Mouse (Mus musculus) limb, embryonic 13.5 days (tissue): ENCODE measurements around the gene Rbms1. TPM values are rescaled to one million over a fixed set of nuclear protein-coding genes. Genes with fewer than 3 reads are reported as not detected.

ENCODE experiments used
- ATAC-seq: fragments of 200-750 bp; cut with Nextera tagmentation; 2 replicates; pipeline ENCODE4 v1.8.0; 2017; ENCODE audit warnings: low read depth, moderate number of reproducible peaks, moderate TSS enrichment; ENCODE audit not compliant: low FRiP score
- H3K27ac ChIP-seq: fragments of 300-500 bp; sonication (generic); 2 replicates; pipeline ENCODE4 v1.5.1; 2015; ENCODE audit warnings: inconsistent platforms, mild to moderate bottlenecking, moderate library complexity
- H3K27me3 ChIP-seq: fragments of 300-500 bp; sonication (generic); 2 replicates; pipeline ENCODE4 v1.6.1; 2015; ENCODE audit warnings: mild to moderate bottlenecking, inconsistent platforms
- H3K36me3 ChIP-seq: fragments of 300-500 bp; sonication (generic); 2 replicates; pipeline ENCODE4 v1.6.1; 2015; ENCODE audit warnings: inconsistent platforms, mild to moderate bottlenecking, moderate library complexity
- H3K4me1 ChIP-seq: fragments of 300-500 bp; sonication (generic); 2 replicates; pipeline ENCODE4 v1.6.1; 2015; ENCODE audit warnings: inconsistent platforms
- H3K4me2 ChIP-seq: fragments of 300-500 bp; sonication (generic); replicated peaks from 2 replicates; pipeline ENCODE4 v1.6.1; 2015; ENCODE audit warnings: inconsistent platforms, mild to moderate bottlenecking, moderate library complexity
- H3K4me3 ChIP-seq: fragments of 300-500 bp; sonication (generic); 2 replicates; pipeline ENCODE4 v1.5.1; 2015; ENCODE audit warnings: moderate library complexity, mild to moderate bottlenecking, inconsistent platforms
- H3K9ac ChIP-seq: fragments of 300-500 bp; sonication (generic); 2 replicates; pipeline ENCODE4 v1.6.1; 2015; ENCODE audit warnings: mild to moderate bottlenecking, inconsistent platforms
- H3K9me3 ChIP-seq: fragments of 300-500 bp; sonication (generic); 2 replicates; pipeline ENCODE4 v1.6.1; 2016; ENCODE audit warnings: inconsistent platforms
- WGBS: fragments of 180-500 bp; shearing (Covaris S2); methylation state at CpG from one replicate; pipeline ENCODE4 v1.1.7; 2015; 5-methylcytosine and 5-hydroxymethylcytosine counted together
- polyA plus RNA-seq: library from polyadenylated mRNA; unstranded; fragments of >200 nt; fragmentation: Nextera tagmentation; extraction: Ambion mirVana; gene quantifications from 2 replicates; pipeline ENCODE4 v1.2.1, GENCODE M21; 2015

Gene Rbms1
- polyA plus RNA-seq, 1 experiment from 2014 or later: 112 TPM

GRCm38 (mm10) chr2:60796616-60796968 is 166.4 kb downstream of the Rbms1 start:
- peaks cover 34% of the 10 kb centered on the region for H3K36me3 ChIP-seq
- H3K4me3 ChIP-seq: no peak overlapping the region
- H3K9ac ChIP-seq: no peak overlapping the region
- no peaks in the 10 kb centered on the region for H3K27me3 ChIP-seq
- no peak overlapping the region for H3K4me2 ChIP-seq
- H3K27ac ChIP-seq: no peak overlapping the region
- no peaks in the 10 kb centered on the region for H3K9me3 ChIP-seq
- ATAC-seq: no peak
- peaks cover 46% of the 10 kb centered on the region for H3K4me1 ChIP-seq
- 85% methylated on average over 2 of the region's 2 CpGs for WGBS

- Histone ChIP-seq H3K9ac (no peak overlapping the region), H3K27ac (no peak overlapping the region), H3K9me3 (no peaks in the 10 kb centered on the region), H3K4me3 (no peak overlapping the region), H3K27me3 (no peaks in the 10 kb centered on the region), H3K4me2 (no peak overlapping the region), H3K4me1 (peaks cover 38% of the 10 kb centered on the region), H3K36me3 (peaks cover 40% of the 10 kb centered on the region)
- WGBS: 82% methylated on average over 9 of the region's 9 CpGs
- no peak for ATAC-seq
Observed at GRCm38 (mm10) chr2:60795861-60796260, 167.1 kb downstream of the Rbms1 start.

- ATAC-seq: no peak
- Histone ChIP-seq H3K4me2 (no peak overlapping the region), H3K27me3 (no peaks in the 10 kb centered on the region), H3K36me3 (peaks cover 52% of the 10 kb centered on the region), H3K27ac (no peak overlapping the region), H3K9ac (no peak overlapping the region), H3K4me1 (peaks cover 17% of the 10 kb centered on the region), H3K9me3 (no peaks in the 10 kb centered on the region), H3K4me3 (no peak overlapping the region)
- 83% methylated on average over 4 of the region's 4 CpGs for WGBS
Observed at GRCm38 (mm10) chr2:60792506-60792905, 170.5 kb downstream of the Rbms1 start.

- Histone ChIP-seq H3K4me3 (no peak overlapping the region), H3K4me1 (peaks cover 21% of the 10 kb centered on the region), H3K27ac (no peak overlapping the region), H3K9me3 (no peaks in the 10 kb centered on the region), H3K4me2 (no peak overlapping the region), H3K27me3 (no peaks in the 10 kb centered on the region), H3K36me3 (peaks cover 35% of the 10 kb centered on the region), H3K9ac (no peak overlapping the region)
- ATAC-seq: no peak
- 92% methylated on average over 3 of the region's 3 CpGs for WGBS
Observed at GRCm38 (mm10) chr2:60789126-60789525, 173.9 kb downstream of the Rbms1 start.

- no peak overlapping the region for H3K9ac ChIP-seq
- no peak overlapping the region for H3K27ac ChIP-seq
- peaks cover 21% of the 10 kb centered on the region for H3K4me1 ChIP-seq
- no peak overlapping the region for H3K4me2 ChIP-seq
- peaks cover 31% of the 10 kb centered on the region for H3K36me3 ChIP-seq
- 87% methylated on average over 6 of the region's 6 CpGs for WGBS
- no peak overlapping the region for H3K4me3 ChIP-seq
- ATAC-seq: no peak
- H3K9me3 ChIP-seq: no peaks in the 10 kb centered on the region
- no peaks in the 10 kb centered on the region for H3K27me3 ChIP-seq
Observed at GRCm38 (mm10) chr2:60788173-60788908, 174.7 kb downstream of the Rbms1 start.

- WGBS: 63% methylated on average over 5 of the region's 5 CpGs
- Histone ChIP-seq H3K4me1 (peaks cover 21% of the 10 kb centered on the region), H3K36me3 (peaks cover 32% of the 10 kb centered on the region), H3K9ac (no peak overlapping the region), H3K27ac (0 out of 2 replicates have a peak overlapping the region, but pooled peaks have one; percentile 61), H3K4me2 (no peak overlapping the region), H3K27me3 (no peaks in the 10 kb centered on the region), H3K9me3 (no peaks in the 10 kb centered on the region), H3K4me3 (no peak overlapping the region)
- ATAC-seq: no peak
Observed at GRCm38 (mm10) chr2:60787088-60787487, 175.9 kb downstream of the Rbms1 start.

GRCm38 (mm10) chr2:60786289-60786688 is 176.7 kb downstream of the Rbms1 start:
- peak overlapping the region; percentile 61 for H3K27ac ChIP-seq
- H3K27me3 ChIP-seq: no peaks in the 10 kb centered on the region
- 0 out of 2 replicates have a peak overlapping the region, but pooled peaks have one; percentile 28 for H3K4me2 ChIP-seq
- peak; percentile 91 for ATAC-seq
- H3K36me3 ChIP-seq: peaks cover 38% of the 10 kb centered on the region
- no peaks in the 10 kb centered on the region for H3K9me3 ChIP-seq
- H3K9ac ChIP-seq: no peak overlapping the region
- peaks cover 21% of the 10 kb centered on the region for H3K4me1 ChIP-seq
- H3K4me3 ChIP-seq: no peak overlapping the region
- 8% methylated on average over 10 of the region's 10 CpGs for WGBS

GRCm38 (mm10) chr2:60774501-60774900 is 188.5 kb downstream of the Rbms1 start:
- peaks cover 1% of the 10 kb centered on the region; the same call in 1 of the 2 replicates for H3K4me1 ChIP-seq
- no peaks in the 10 kb centered on the region for H3K27me3 ChIP-seq
- H3K9ac ChIP-seq: no peak overlapping the region
- H3K9me3 ChIP-seq: peaks cover 11% of the 10 kb centered on the region; the same call in 1 of the 2 replicates
- H3K4me3 ChIP-seq: no peak overlapping the region
- H3K27ac ChIP-seq: no peak overlapping the region
- peaks cover 94% of the 10 kb centered on the region for H3K36me3 ChIP-seq
- WGBS: 30% methylated on average over 3 of the region's 3 CpGs
- no peak for ATAC-seq
- H3K4me2 ChIP-seq: no peak overlapping the region

GRCm38 (mm10) chr2:60773592-60773991 is 189.4 kb downstream of the Rbms1 start:
- Histone ChIP-seq H3K36me3 (peaks cover 92% of the 10 kb centered on the region), H3K4me2 (no peak overlapping the region), H3K4me1 (peaks cover 3% of the 10 kb centered on the region; the same call in 1 of the 2 replicates), H3K27ac (no peak overlapping the region), H3K27me3 (no peaks in the 10 kb centered on the region), H3K9me3 (peaks cover 11% of the 10 kb centered on the region; the same call in 1 of the 2 replicates), H3K9ac (no peak overlapping the region), H3K4me3 (no peak overlapping the region)
- no peak for ATAC-seq
- 86% methylated on average over 5 of the region's 5 CpGs for WGBS

- Histone ChIP-seq H3K4me2 (no peak overlapping the region), H3K27ac (no peak overlapping the region), H3K27me3 (no peaks in the 10 kb centered on the region), H3K4me1 (peaks cover 3% of the 10 kb centered on the region; the same call in 1 of the 2 replicates), H3K9me3 (peaks cover 8% of the 10 kb centered on the region; the same call in 1 of the 2 replicates), H3K36me3 (peaks cover 86% of the 10 kb centered on the region), H3K9ac (no peak overlapping the region), H3K4me3 (no peak overlapping the region)
- 81% methylated on average over 8 of the region's 8 CpGs for WGBS
- ATAC-seq: no peak
Observed at GRCm38 (mm10) chr2:60766420-60766819, 196.6 kb downstream of the Rbms1 start.

GRCm38 (mm10) chr2:60756218-60756617 is 206.8 kb downstream of the Rbms1 start:
- Histone ChIP-seq H3K36me3 (peaks cover 34% of the 10 kb centered on the region), H3K9ac (no peak overlapping the region), H3K4me2 (no peak overlapping the region), H3K9me3 (no peaks in the 10 kb centered on the region), H3K4me1 (no peaks in the 10 kb centered on the region), H3K27me3 (no peaks in the 10 kb centered on the region), H3K27ac (no peak overlapping the region), H3K4me3 (no peak overlapping the region)
- no peak for ATAC-seq
- WGBS: 91% methylated on average over 9 of the region's 9 CpGs

GRCm38 (mm10) chr2:60755101-60755500 is 207.9 kb downstream of the Rbms1 start:
- Histone ChIP-seq H3K36me3 (peaks cover 27% of the 10 kb centered on the region), H3K27ac (no peak overlapping the region)
- ATAC-seq: no peak

GRCm38 (mm10) chr2:60751274-60751673 is 211.7 kb downstream of the Rbms1 start:
- H3K4me1 ChIP-seq: peaks cover 5% of the 10 kb centered on the region; the same call in 1 of the 2 replicates
- no peak overlapping the region for H3K4me2 ChIP-seq
- H3K27me3 ChIP-seq: no peaks in the 10 kb centered on the region
- H3K36me3 ChIP-seq: peaks cover 29% of the 10 kb centered on the region
- no peak overlapping the region for H3K4me3 ChIP-seq
- WGBS: 93% methylated on average over 9 of the region's 9 CpGs
- H3K9ac ChIP-seq: no peak overlapping the region
- no peak for ATAC-seq
- H3K27ac ChIP-seq: no peak overlapping the region
- H3K9me3 ChIP-seq: no peaks in the 10 kb centered on the region

More at GRCm38 (mm10) chr2:60755101-60755500, 207.9 kb downstream of the Rbms1 start:
- Histone ChIP-seq H3K9ac (no peak overlapping the region), H3K4me3 (no peak overlapping the region), H3K9me3 (no peaks in the 10 kb centered on the region), H3K4me1 (no peaks in the 10 kb centered on the region), H3K27me3 (no peaks in the 10 kb centered on the region), H3K4me2 (no peak overlapping the region)
- 95% methylated on average over 7 of the region's 7 CpGs for WGBS
